Mouse (Mus musculus) intestine, embryonic 14.5 days (tissue): ENCODE data around the gene Srsf10. TPM values are rescaled to one million over a fixed set of nuclear protein-coding genes. Genes with fewer than 3 reads are reported as not detected.
A peak's percentile ranks its signal among the peaks of the same experiment; 100 is the strongest.

Source experiments
- ATAC-seq: fragments of 200-750 bp; cut with Nextera tagmentation; replicated peaks from 2 replicates; pipeline ENCODE4 v1.8.0; 2017; ENCODE audit warnings: low read depth, moderate number of reproducible peaks, moderate TSS enrichment, moderate library complexity; ENCODE audit not compliant: low FRiP score, low TSS enrichment
- DNase-seq: peaks from one replicate; pipeline ENCODE4 v3.0.0-alpha.2; 2018; ENCODE audit warnings: low spot score
- H3K27ac ChIP-seq: fragments of 300-500 bp; sonication (generic); 2 replicates; pipeline ENCODE4 v1.5.1; 2014; ENCODE audit warnings: low read depth, mild to moderate bottlenecking, control low read depth
- H3K27me3 ChIP-seq: fragments of 300-500 bp; sonication (generic); replicated peaks from 2 replicates; pipeline ENCODE4 v1.6.1; 2014; ENCODE audit warnings: low read length, control low read depth; ENCODE audit not compliant: control insufficient read depth, insufficient read depth
- H3K36me3 ChIP-seq: fragments of 300-500 bp; sonication (generic); 2 replicates; pipeline ENCODE4 v1.6.1; 2014; ENCODE audit warnings: low read length, control low read depth; ENCODE audit not compliant: control insufficient read depth, insufficient read depth
- H3K4me1 ChIP-seq: fragments of 300-500 bp; sonication (generic); replicated peaks from 2 replicates; pipeline ENCODE4 v1.6.1; 2014; ENCODE audit warnings: low read length, control low read depth, mixed read lengths; ENCODE audit not compliant: control insufficient read depth, insufficient read depth
- H3K4me2 ChIP-seq: fragments of 300-500 bp; sonication (generic); 2 replicates; pipeline ENCODE4 v1.6.1; 2014; ENCODE audit warnings: low read length
- H3K4me3 ChIP-seq: fragments of 300-500 bp; sonication (generic); 2 replicates; pipeline ENCODE4 v1.5.1; 2014; ENCODE audit warnings: low read depth, low read length, control low read depth, mixed read lengths
- H3K9ac ChIP-seq: fragments of 300-500 bp; sonication (generic); 2 replicates; pipeline ENCODE4 v1.6.1; 2014; ENCODE audit warnings: mild to moderate bottlenecking, low read length
- H3K9me3 ChIP-seq: fragments of 300-500 bp; sonication (generic); 2 replicates; pipeline ENCODE4 v1.6.1; 2016; ENCODE audit warnings: low read length, control low read depth; ENCODE audit not compliant: control insufficient read depth
- WGBS: fragments of 180-500 bp; shearing (Covaris S2); extraction: QIAGEN DNeasy Blood & Tissue Kit; methylation state at CpG from one replicate; pipeline ENCODE4 v1.1.7; 2014; 5-methylcytosine and 5-hydroxymethylcytosine counted together
- polyA plus RNA-seq: library from polyadenylated mRNA; unstranded; fragments of >200 nt; fragmentation: Nextera tagmentation; extraction: Ambion mirVana; gene quantifications from 2 replicates; pipeline ENCODE4 v1.2.1, GENCODE M21; 2014

Srsf10 gene
- polyA plus RNA-seq, 1 experiment from 2014 or later = 271 TPM

DNA sequence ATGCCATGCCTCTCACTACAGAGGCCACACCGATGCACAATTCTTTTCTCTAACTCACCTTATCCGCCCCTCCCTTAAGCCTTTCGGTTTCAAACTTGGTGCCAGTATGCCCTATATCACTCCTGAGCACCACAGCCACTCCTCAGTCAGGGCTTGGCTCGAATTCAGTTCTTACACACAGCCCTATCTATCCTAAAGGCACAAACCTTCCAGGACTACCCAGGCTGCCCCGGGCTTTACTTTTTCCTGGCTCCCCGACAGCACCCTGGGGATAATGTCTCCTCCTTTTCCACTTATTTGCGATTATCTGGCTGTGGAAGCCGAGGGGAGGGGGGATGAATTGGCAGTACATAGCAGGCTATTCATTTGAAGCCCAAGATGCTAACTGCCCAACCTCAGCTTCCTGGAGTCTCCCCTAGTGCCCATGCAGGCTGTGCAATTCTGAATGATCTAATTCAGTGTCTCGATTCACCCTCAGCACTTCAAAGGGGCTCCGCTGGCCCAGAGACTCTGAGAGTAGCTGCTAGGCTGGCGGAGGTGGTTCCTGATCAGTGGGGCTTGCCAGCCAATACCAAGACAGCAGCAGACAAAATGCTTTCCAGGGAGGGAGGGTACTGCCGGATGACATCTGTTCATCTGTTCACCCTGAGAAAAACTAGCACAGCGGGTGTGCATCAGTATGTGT lies 5.0 kb upstream of the Srsf10 start:
- no peak overlapping the region for H3K9ac ChIP-seq
- H3K4me1 ChIP-seq = peaks cover 12% of the 10 kb centered on the region
- ATAC-seq (no peak), DNase-seq (peak; percentile 49)
- no peak overlapping the region for H3K4me2 ChIP-seq
- H3K27ac ChIP-seq = no peak overlapping the region
- H3K9me3 ChIP-seq = no peaks in the 10 kb centered on the region
- 43% methylated on average over 13 of the region's 13 CpGs for WGBS
- H3K4me3 ChIP-seq = no peak overlapping the region
- H3K36me3 ChIP-seq = no peaks in the 10 kb centered on the region
- H3K27me3 ChIP-seq = no peaks in the 10 kb centered on the region

DNA sequence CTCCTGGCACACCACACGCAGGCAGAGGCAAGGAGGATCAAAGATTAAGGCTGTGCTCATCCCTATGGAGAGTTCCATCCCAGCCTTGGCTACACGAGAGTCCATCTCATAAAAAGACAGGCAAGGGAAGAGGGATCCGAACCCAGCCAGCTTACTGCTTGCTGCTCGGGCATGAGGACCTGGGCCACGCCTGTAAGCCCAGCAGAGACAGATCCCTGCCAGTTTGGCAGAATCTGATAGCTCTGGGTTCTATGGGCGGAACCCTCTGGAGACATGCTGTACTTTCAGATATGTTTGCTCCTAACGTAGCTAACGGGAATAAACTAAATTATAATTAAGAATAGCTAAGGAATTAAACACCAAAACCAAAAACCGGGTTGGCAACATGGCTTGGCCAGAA lies 3.6 kb upstream of the Srsf10 start:
- Histone ChIP-seq H3K27me3 (no peaks in the 10 kb centered on the region), H3K9me3 (no peaks in the 10 kb centered on the region), H3K27ac (no peak overlapping the region), H3K4me3 (no peak overlapping the region), H3K36me3 (no peaks in the 10 kb centered on the region), H3K4me2 (no peak overlapping the region), H3K4me1 (peaks cover 12% of the 10 kb centered on the region), H3K9ac (no peak overlapping the region)
- peak; percentile 48 for DNase-seq
- ATAC-seq = no peak
- 90% methylated on average over 9 of the region's 9 CpGs for WGBS

DNA sequence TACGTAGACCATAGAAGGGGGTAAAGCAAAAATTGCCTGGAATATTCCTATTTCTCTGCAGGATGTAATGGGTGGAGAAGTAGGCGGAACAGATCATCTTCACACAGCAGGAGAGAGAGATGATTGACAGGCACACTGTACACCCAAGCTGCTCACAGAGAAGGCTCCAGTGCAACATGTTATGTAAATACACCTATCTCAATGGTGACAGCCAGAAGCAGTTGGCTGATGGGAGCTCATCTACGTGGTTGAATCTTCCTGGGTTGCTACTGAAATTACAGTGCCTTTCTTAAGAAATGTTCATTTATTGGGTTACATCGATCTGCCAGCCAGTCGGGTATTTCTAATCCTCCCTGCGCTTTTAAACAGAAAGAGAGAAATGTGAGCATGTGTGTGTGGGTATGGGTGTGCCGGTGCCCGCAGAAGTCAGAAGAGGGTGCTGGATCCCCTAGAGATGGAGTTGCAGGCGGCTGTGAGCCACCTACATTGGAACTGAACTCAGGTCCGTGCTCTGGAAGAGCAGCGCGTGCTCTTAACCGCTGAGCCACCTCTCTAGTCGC lies 1.5 kb upstream of the Srsf10 start:
- H3K27me3 ChIP-seq = no peaks in the 10 kb centered on the region
- DNase-seq = peak; percentile 44
- H3K9ac ChIP-seq = no peak overlapping the region
- H3K4me2 ChIP-seq = no peak overlapping the region
- H3K4me1 ChIP-seq = peaks cover 26% of the 10 kb centered on the region
- 0 out of 2 replicates have a peak overlapping the region, but pooled peaks have one; percentile 99 for H3K27ac ChIP-seq
- ATAC-seq = no peak
- 90% methylated on average over 14 of the region's 14 CpGs for WGBS
- no peak overlapping the region for H3K4me3 ChIP-seq
- H3K36me3 ChIP-seq = peaks cover 8% of the 10 kb centered on the region; the same call in 1 of the 2 replicates
- no peaks in the 10 kb centered on the region for H3K9me3 ChIP-seq

- ATAC-seq (no peak), DNase-seq (peak; percentile 50)
- H3K9ac ChIP-seq = peak overlapping the region; percentile 97
- 73% methylated on average over 11 of the region's 11 CpGs for WGBS
- peaks cover 32% of the 10 kb centered on the region for H3K4me1 ChIP-seq
- peak overlapping the region; percentile 99 for H3K27ac ChIP-seq
- H3K4me3 ChIP-seq = peak overlapping the region; percentile 95; the same call in 1 of the 2 replicates
- H3K4me2 ChIP-seq = peak overlapping the region; percentile 94
- H3K36me3 ChIP-seq = peaks cover 13% of the 10 kb centered on the region
- no peaks in the 10 kb centered on the region for H3K9me3 ChIP-seq
- H3K27me3 ChIP-seq = no peaks in the 10 kb centered on the region
These were observed 917 bp upstream of the Srsf10 start for GRCm38 (mm10) chr4:135854630-135855029.

DNA sequence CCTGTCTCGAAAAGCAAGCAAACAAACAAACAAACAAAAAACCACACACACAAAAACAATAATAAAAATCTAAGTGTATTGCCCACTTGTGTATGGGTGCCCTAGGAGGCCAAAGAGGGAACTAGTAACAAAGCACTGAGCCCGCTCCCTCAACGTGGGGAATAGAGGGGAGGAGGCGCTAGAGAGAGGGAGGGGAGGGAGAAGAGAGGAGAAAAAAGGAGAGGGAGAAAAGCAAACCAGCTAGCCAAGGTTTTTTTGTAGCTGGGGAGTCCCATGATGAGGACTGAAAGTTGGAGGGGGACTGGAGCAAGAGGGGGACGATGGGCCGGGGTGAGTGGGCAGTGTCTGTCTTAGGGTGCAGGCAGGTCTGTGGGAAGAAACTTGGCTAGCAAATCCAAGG lies 467 bp upstream of the Srsf10 start:
- H3K27ac ChIP-seq = peak overlapping the region; percentile 99
- H3K4me1 ChIP-seq = peaks cover 36% of the 10 kb centered on the region
- H3K9ac ChIP-seq = peak overlapping the region; percentile 97
- ATAC-seq = peak; percentile 6; the same call in 1 of the 2 replicates
- no peaks in the 10 kb centered on the region for H3K27me3 ChIP-seq
- DNase-seq = no peak
- peak overlapping the region; percentile 94 for H3K4me2 ChIP-seq
- H3K36me3 ChIP-seq = peaks cover 17% of the 10 kb centered on the region
- H3K9me3 ChIP-seq = no peaks in the 10 kb centered on the region
- WGBS = 7% methylated on average over 6 of the region's 6 CpGs
- peak overlapping the region; percentile 95 for H3K4me3 ChIP-seq

DNA sequence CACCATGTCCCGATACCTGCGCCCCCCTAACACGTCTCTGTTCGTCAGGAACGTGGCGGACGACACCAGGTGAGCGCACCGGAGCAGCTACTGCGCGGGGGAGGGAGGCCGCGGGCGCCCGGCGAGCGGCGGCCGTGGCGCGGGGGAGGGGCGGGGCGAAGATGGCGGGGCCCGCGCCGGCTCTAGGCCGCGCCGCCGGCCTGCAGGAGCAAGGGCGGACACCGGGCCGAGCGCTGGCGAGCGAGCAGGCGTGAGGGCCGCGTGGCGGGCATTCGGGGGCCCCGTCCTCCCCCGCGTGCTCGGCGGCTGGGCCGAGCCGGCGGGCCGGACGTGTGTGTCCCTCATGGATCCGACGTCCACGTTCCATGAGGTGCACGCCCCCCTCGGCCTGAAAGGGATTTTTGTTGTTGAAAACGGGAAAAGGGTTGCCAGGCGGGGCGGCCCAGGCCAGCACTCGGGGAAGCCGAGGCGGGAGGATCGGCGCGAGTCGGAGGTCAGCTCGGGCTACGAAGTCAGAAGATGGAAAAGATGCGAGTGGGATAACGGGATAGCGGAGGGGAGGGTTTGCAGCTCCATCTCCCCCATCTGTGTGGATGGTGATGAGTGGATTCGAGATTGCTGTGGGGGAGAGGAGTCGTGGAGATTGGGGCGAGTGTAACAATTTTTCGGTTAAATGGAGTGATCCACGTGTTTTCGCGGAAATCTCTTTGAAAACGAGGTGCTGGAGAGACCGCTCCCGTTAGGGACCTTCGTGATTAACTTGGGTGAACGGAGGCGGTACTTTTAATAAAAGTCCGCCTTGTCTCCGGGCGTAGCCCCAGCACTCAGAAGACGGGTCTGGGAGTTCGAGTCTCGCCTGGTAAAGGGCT lies 910 bp downstream of the Srsf10 start:
- H3K9me3 ChIP-seq = no peaks in the 10 kb centered on the region
- peak overlapping the region; percentile 99 for H3K27ac ChIP-seq
- peak overlapping the region; percentile 97 for H3K9ac ChIP-seq
- H3K27me3 ChIP-seq = no peaks in the 10 kb centered on the region
- peaks cover 38% of the 10 kb centered on the region for H3K4me1 ChIP-seq
- peak overlapping the region; percentile 95 for H3K4me3 ChIP-seq
- DNase-seq (peak; percentile 87), ATAC-seq (peak; percentile 70)
- under 1% methylated on average over 71 of the region's 91 CpGs for WGBS
- peaks cover 22% of the 10 kb centered on the region for H3K36me3 ChIP-seq
- H3K4me2 ChIP-seq = peak overlapping the region; percentile 87

DNA sequence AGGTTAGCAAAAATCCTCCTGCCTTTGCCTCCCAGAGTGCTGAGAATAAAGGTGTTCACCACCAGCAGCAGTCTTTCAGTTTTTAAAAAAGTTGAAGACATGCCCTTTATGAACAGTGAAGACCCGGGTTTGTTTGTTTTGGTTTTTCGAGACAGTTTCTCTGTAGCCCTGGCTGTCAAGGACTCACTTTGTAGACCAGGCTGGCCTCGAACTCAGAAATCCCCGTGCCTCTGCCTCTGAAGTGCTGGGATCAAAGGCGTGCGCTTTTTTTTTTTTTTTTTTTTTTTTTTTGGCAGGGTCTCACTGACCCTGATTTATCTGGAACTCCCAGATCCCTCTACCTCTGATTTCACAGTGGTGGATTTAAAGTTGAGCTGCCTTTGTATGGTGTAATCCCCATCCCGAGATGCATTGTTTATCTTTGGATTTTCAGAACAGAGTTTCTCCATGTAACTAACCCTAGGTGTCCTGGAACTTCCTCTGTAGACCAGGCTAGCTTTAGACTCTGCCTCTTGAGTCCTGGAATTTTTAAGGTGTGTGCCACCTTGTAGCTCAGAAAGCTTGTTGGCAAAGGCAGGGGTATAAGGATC lies 2.1 kb downstream of the Srsf10 start:
- peaks cover 40% of the 10 kb centered on the region for H3K4me1 ChIP-seq
- H3K27ac ChIP-seq = no peak overlapping the region
- peak overlapping the region; percentile 95 for H3K4me3 ChIP-seq
- H3K27me3 ChIP-seq = no peaks in the 10 kb centered on the region
- ATAC-seq (no peak), DNase-seq (peak; percentile 58)
- no peaks in the 10 kb centered on the region for H3K9me3 ChIP-seq
- H3K9ac ChIP-seq = peak overlapping the region; percentile 97
- 4% methylated on average over 7 of the region's 7 CpGs for WGBS
- H3K36me3 ChIP-seq = peaks cover 35% of the 10 kb centered on the region
- peak overlapping the region; percentile 87 for H3K4me2 ChIP-seq

GRCm38 (mm10) chr4:135868996-135869395 lies 13.4 kb downstream of the Srsf10 start:
- Histone ChIP-seq H3K9ac (no peak overlapping the region), H3K27ac (no peak overlapping the region), H3K4me1 (peaks cover 14% of the 10 kb centered on the region; the same call in 1 of the 2 replicates), H3K27me3 (no peaks in the 10 kb centered on the region), H3K4me2 (no peak overlapping the region), H3K36me3 (peaks cover 50% of the 10 kb centered on the region), H3K4me3 (no peak overlapping the region), H3K9me3 (no peaks in the 10 kb centered on the region)
- ATAC-seq (no peak), DNase-seq (peak; percentile 50)
- 68% methylated on average over 2 of the region's 2 CpGs for WGBS
